Mouse (Mus musculus) layer of hippocampus, adult 9-11 months (tissue): ENCODE measurements at regions not wholly inside any gene's neighbourhood (a gene's known extent, or its start where the extent isn't known, plus 50 kb on each side); places are given as distances from the start of the nearest gene placed in this dataset.

ENCODE experiments used
- DNase-seq: peaks from one replicate; pipeline ENCODE4 v3.0.0; 2022

- DNase-seq, result no peak
These were observed 90.1 kb downstream of the Tmem200c start for GRCm38 (mm10) chr17:68916531-68916930.

DNA sequence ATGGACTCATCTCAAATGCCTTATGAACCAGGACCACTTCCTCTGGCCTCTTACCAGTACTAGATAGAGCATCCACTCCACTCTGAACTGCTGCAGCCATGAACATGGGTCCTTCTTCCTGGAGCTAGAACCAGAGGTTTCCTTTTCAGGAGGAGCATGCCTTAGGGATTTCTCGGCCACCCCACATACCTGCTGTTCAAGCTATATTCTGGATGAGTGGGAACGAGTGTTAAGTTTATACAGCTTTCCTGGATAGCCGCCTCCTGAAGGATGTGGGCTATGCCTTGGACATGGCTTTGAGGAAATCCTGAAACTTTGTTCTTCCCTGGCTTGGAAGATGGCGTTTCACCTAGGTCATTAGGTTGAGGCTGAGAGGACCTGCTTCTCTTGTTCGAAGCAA lies 91.8 kb downstream of the Tmem200c start:
- no peak for DNase-seq

DNA sequence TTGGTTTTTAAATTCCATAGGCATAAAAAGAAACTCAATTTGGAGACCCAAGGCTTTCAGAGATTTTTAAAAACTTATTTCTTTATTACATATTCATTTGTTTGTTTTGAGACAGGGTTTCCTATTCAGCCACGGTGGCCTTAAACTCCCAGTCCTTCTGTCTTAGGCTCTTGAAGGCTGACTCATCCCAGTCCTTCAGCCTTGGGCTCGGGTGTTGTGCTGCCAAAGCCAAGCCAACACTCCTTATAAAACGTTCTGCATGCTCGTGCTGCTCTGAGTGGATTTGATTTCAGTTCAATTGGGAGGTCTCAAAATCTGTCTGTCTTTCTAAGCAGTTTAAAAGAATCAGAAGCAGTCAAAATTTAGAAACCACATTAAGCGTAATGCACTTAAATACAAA lies 96.8 kb downstream of the Tmem200c start:
- no peak for DNase-seq

DNA sequence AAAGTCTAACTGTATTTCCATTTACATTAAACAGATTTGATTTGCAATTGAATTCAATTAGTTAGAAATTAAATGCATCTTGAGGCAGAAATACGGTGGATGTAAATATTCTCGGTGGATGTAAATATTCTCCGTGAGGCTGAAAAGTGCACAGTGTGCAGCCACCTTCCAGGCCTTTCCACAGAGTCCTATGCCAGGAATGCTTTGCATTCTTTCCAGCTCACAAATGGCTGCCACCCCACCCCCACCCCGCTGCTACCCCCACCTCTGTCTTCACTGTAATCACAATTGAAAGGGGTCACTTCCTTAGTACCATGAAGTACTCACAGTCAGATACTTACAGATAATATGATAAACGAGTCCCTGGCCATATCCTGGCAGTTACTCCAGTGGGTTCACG lies 101.0 kb downstream of the Tmem200c start:
- DNase-seq, result no peak

GRCm38 (mm10) chr17:68928691-68929090 lies 102.3 kb downstream of the Tmem200c start:
- DNase-seq, result no peak

- DNase-seq, result peak; percentile 2
These were observed 106.8 kb downstream of the Tmem200c start for GRCm38 (mm10) chr17:68933265-68933664.

- DNase-seq, result no peak
These were observed 107.6 kb downstream of the Tmem200c start for GRCm38 (mm10) chr17:68934066-68934465.

GRCm38 (mm10) chr17:68936016-68936415 lies 109.6 kb downstream of the Tmem200c start:
- DNase-seq, result no peak

GRCm38 (mm10) chr17:68956275-68956674 lies 119.2 kb upstream of the Epb41l3 start:
- DNase-seq, result no peak

- DNase-seq, result no peak
These were observed 114.3 kb upstream of the Epb41l3 start for GRCm38 (mm10) chr17:68961160-68961559.

- no peak for DNase-seq
These were observed 99.9 kb upstream of the Epb41l3 start for GRCm38 (mm10) chr17:68975606-68976005.

DNA sequence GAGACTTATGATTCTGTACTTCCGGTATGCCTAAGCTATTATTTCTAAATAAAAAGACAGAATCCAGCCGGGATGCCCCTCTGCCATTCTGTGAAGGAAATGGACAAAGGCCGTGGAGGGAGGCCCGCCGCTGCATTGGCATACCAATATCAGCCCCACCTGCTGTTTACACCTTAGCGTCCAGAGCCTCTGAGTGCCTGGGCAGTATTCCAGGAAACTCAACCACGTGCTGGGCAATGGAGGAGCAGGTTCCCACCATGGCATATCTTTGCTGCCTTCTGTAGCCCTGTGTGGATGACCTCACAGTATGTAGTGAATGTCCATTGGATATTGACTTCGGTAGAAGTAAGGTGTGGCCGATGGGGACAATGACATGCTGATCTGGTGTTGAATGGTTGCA lies 97.3 kb upstream of the Epb41l3 start:
- DNase-seq, result no peak

GRCm38 (mm10) chr17:68981120-68981519 lies 94.4 kb upstream of the Epb41l3 start:
- peak; percentile 28 for DNase-seq

GRCm38 (mm10) chr17:68982094-68982493 lies 93.4 kb upstream of the Epb41l3 start:
- no peak for DNase-seq

DNA sequence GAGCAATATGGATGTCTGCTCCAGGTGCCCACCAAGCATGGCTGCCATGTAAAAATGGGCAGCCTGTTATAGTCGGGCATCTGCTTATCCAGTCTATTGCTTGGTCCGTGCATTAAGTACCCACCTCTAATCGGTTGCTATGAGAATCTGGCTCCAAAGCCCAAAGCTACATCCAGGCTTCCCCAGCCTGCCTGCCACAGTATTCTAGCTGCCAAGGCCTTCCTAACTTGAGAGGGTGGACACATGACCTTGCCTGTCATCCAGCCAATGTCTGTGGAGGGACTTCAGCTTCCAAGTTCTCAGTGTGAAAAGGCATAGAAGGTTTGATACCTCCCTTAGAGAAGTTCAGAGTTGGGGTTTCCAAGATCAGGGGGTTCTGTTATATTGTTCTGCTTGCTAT lies 75.6 kb upstream of the Epb41l3 start:
- DNase-seq, result no peak

GRCm38 (mm10) chr17:69004051-69004450 lies 71.4 kb upstream of the Epb41l3 start:
- DNase-seq, result no peak

GRCm38 (mm10) chr17:69006272-69006671 lies 69.2 kb upstream of the Epb41l3 start:
- DNase-seq, result no peak
